Mouse (Mus musculus) heart, embryonic 15.5 days (tissue): Measurements from ENCODE around the gene Apopt1. TPM values are rescaled to one million over a fixed set of nuclear protein-coding genes. Genes with fewer than 3 reads are reported as not detected.

Source experiments
- ATAC-seq: fragments of 200-750 bp; cut with Nextera tagmentation; replicated peaks from 2 replicates; pipeline ENCODE4 v1.8.0; 2017; ENCODE audit warnings: low read depth, moderate TSS enrichment; ENCODE audit not compliant: insufficient number of reproducible peaks, insufficient read depth, low FRiP score
- H3K27ac ChIP-seq: fragments of 300-500 bp; sonication (generic); 2 replicates; pipeline ENCODE4 v1.5.1; 2015; ENCODE audit warnings: mild to moderate bottlenecking, inconsistent platforms
- H3K27me3 ChIP-seq: fragments of 300-500 bp; sonication (generic); 2 replicates; pipeline ENCODE4 v1.6.1; 2015; ENCODE audit warnings: inconsistent platforms
- H3K36me3 ChIP-seq: fragments of 300-500 bp; sonication (generic); 2 replicates; pipeline ENCODE4 v1.6.1; 2015; ENCODE audit warnings: mild to moderate bottlenecking, inconsistent platforms
- H3K4me1 ChIP-seq: fragments of 300-500 bp; sonication (generic); replicated peaks from 2 replicates; pipeline ENCODE4 v1.6.1; 2015; ENCODE audit warnings: inconsistent platforms
- H3K4me2 ChIP-seq: fragments of 300-500 bp; sonication (generic); 2 replicates; pipeline ENCODE4 v1.6.1; 2015; ENCODE audit warnings: inconsistent platforms, mild to moderate bottlenecking, moderate library complexity
- H3K4me3 ChIP-seq: fragments of 300-500 bp; sonication (generic); 2 replicates; pipeline ENCODE4 v1.5.1; 2015; ENCODE audit warnings: mild to moderate bottlenecking, inconsistent platforms
- H3K9ac ChIP-seq: fragments of 300-500 bp; sonication (generic); 2 replicates; pipeline ENCODE4 v1.6.1; 2015; ENCODE audit warnings: mild to moderate bottlenecking, inconsistent platforms
- H3K9me3 ChIP-seq: fragments of 300-500 bp; sonication (generic); replicated peaks from 2 replicates; pipeline ENCODE4 v1.6.1; 2016; ENCODE audit warnings: inconsistent platforms
- WGBS: fragments of 180-500 bp; shearing (Covaris S2); methylation state at CpG from one replicate; pipeline ENCODE4 v1.1.7; 2015; ENCODE audit warnings: mixed read lengths; 5-methylcytosine and 5-hydroxymethylcytosine counted together
- polyA plus RNA-seq: library from polyadenylated mRNA; unstranded; fragments of >200 nt; fragmentation: Nextera tagmentation; extraction: Ambion mirVana; gene quantifications from 2 replicates; pipeline ENCODE4 v1.2.1, GENCODE M21; 2015

The Apopt1 gene
- polyA plus RNA-seq, 1 experiment from 2014 or later = 41.5 TPM

DNA sequence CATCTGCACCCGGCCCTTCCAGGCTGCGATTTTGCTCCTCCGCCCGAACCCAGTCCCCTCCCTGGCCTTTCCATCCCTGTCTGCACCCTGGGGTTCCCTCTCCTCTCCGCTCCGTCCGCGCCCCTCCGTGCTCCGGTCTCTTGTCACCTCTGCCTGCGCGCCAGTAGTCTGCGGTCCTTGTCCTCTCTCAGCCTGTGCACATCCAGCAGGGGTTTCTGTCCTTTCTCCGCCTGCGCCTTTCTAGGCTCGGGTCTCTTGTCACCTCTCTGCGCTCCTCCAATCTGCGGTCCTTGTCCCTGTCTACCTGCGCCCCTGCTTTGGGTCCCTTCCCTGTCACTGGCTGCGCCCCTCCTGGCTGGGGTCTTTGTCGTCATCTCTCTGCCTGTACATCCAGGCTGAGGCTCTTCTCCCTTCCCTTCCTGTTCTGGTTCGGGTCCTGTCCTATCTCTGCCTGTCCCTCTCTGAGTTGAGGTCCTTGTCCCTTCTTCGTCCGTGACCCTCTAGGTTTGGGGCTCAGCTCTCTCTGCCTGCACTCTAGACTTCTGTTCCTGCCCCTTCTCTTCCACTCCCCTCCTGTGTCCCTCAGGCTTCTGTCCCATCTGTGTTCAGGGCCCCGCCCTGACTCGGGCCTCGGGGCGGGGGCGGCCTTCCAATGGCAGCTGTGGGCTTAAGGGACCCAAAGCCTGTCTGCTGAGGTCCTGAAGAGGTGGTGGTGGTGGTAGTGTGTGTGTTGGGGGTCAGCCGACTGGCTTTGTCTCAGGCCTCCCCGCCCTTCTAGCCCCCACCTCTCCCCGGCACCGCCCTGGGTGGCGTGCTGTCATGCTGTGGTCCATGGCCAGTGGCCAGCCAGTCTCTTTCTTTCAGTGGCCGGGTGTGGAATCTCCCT is 46.4 kb downstream of the Apopt1 start:
- ATAC-seq = peak; percentile 47
- H3K4me1 ChIP-seq = peaks cover 47% of the 10 kb centered on the region
- WGBS = 2% methylated on average over 35 of the region's 35 CpGs
- H3K36me3 ChIP-seq = no peaks in the 10 kb centered on the region
- no peaks in the 10 kb centered on the region for H3K9me3 ChIP-seq
- peak overlapping the region; percentile 93 for H3K4me2 ChIP-seq
- no peaks in the 10 kb centered on the region for H3K27me3 ChIP-seq
- peak overlapping the region; percentile 94 for H3K4me3 ChIP-seq
- H3K9ac ChIP-seq = peak overlapping the region; percentile 94
- peak overlapping the region; percentile 91 for H3K27ac ChIP-seq

DNA sequence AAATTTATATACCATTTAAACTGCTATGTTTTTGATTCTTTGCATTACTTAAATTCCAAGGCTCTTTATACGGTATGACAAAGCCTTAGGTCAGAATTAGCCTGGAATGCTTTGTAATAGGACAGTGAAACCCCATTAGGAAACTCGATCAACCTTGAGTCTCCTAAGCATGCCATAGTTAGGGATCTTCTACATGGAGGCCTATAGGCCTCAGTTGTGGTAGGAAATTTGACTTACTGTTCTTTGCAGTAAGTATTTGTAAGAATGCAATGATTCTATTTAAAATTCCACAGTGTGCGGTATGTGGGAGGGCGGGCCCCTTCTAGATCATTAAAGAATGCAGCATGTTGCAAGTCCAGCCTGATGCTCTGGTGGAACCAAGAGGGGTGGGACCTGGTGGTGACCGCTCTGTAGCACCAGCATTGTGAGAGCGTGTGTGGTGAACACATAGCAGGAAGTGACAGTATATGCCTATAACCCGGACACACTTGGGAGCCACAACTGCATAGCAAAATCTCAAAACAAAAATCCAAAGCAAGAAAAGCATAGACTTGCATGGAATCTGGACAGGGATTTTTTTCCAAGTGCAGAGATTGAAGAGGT is 47.3 kb downstream of the Apopt1 start:
- WGBS = 60% methylated on average over 7 of the region's 7 CpGs
- no peak for ATAC-seq
- Histone ChIP-seq H3K27me3 (no peaks in the 10 kb centered on the region), H3K9me3 (no peaks in the 10 kb centered on the region), H3K36me3 (no peaks in the 10 kb centered on the region), H3K4me2 (peak overlapping the region; percentile 93), H3K4me3 (peak overlapping the region; percentile 94), H3K9ac (peak overlapping the region; percentile 94; the same call in 1 of the 2 replicates), H3K4me1 (peaks cover 47% of the 10 kb centered on the region), H3K27ac (peak overlapping the region; percentile 91)

- peaks cover 69% of the 10 kb centered on the region for H3K4me1 ChIP-seq
- no peak overlapping the region for H3K4me3 ChIP-seq
- no peaks in the 10 kb centered on the region for H3K27me3 ChIP-seq
- no peaks in the 10 kb centered on the region for H3K36me3 ChIP-seq
- H3K27ac ChIP-seq = no peak overlapping the region
- WGBS = 80% methylated on average over 13 of the region's 13 CpGs
- no peaks in the 10 kb centered on the region for H3K9me3 ChIP-seq
- no peak overlapping the region for H3K9ac ChIP-seq
- no peak for ATAC-seq
- H3K4me2 ChIP-seq = no peak overlapping the region
Measured at GRCm38 (mm10) chr12:111762620-111763280, 49.7 kb downstream of the Apopt1 start.

GRCm38 (mm10) chr12:111766313-111767236 is 53.5 kb downstream of the Apopt1 start:
- Histone ChIP-seq H3K4me1 (peaks cover 66% of the 10 kb centered on the region), H3K9me3 (no peaks in the 10 kb centered on the region), H3K27me3 (no peaks in the 10 kb centered on the region), H3K9ac (0 out of 2 replicates have a peak overlapping the region, but pooled peaks have one; percentile 4), H3K4me2 (peak overlapping the region; percentile 29), H3K36me3 (no peaks in the 10 kb centered on the region), H3K27ac (peak overlapping the region; percentile 61), H3K4me3 (no peak overlapping the region)
- 49% methylated on average over 16 of the region's 16 CpGs for WGBS
- ATAC-seq = peak; percentile 45; the same call in 1 of the 2 replicates

GRCm38 (mm10) chr12:111768322-111768928 is 55.4 kb downstream of the Apopt1 start:
- Histone ChIP-seq H3K9me3 (no peaks in the 10 kb centered on the region), H3K9ac (no peak overlapping the region), H3K4me1 (peaks cover 48% of the 10 kb centered on the region), H3K36me3 (peaks cover 16% of the 10 kb centered on the region), H3K4me2 (no peak overlapping the region), H3K27me3 (no peaks in the 10 kb centered on the region), H3K4me3 (no peak overlapping the region), H3K27ac (no peak overlapping the region)
- 89% methylated on average over 10 of the region's 10 CpGs for WGBS
- no peak for ATAC-seq

- H3K27ac ChIP-seq = peak overlapping the region; percentile 80
- peak; percentile 63 for ATAC-seq
- WGBS = 26% methylated on average over 10 of the region's 10 CpGs
Measured at GRCm38 (mm10) chr12:111769306-111769705, 56.2 kb downstream of the Apopt1 start.

GRCm38 (mm10) chr12:111769816-111770577 is 56.9 kb downstream of the Apopt1 start:
- Histone ChIP-seq H3K36me3 (peaks cover 32% of the 10 kb centered on the region), H3K9me3 (no peaks in the 10 kb centered on the region), H3K4me3 (no peak overlapping the region; the same call in 1 of the 2 replicates), H3K9ac (no peak overlapping the region), H3K27ac (peak overlapping the region; percentile 80), H3K4me1 (peaks cover 45% of the 10 kb centered on the region), H3K4me2 (no peak overlapping the region), H3K27me3 (no peaks in the 10 kb centered on the region)
- 44% methylated on average over 8 of the region's 9 CpGs for WGBS
- peak; percentile 20; the same call in 1 of the 2 replicates for ATAC-seq

More at GRCm38 (mm10) chr12:111769306-111769705, 56.2 kb downstream of the Apopt1 start:
- H3K4me3 ChIP-seq = no peak overlapping the region; the same call in 1 of the 2 replicates
- H3K9me3 ChIP-seq = no peaks in the 10 kb centered on the region
- peaks cover 25% of the 10 kb centered on the region for H3K36me3 ChIP-seq
- H3K9ac ChIP-seq = no peak overlapping the region
- peaks cover 45% of the 10 kb centered on the region for H3K4me1 ChIP-seq
- H3K27me3 ChIP-seq = no peaks in the 10 kb centered on the region
- no peak overlapping the region for H3K4me2 ChIP-seq

- H3K4me3 ChIP-seq = no peak overlapping the region
- H3K4me1 ChIP-seq = peaks cover 43% of the 10 kb centered on the region
- H3K27me3 ChIP-seq = no peaks in the 10 kb centered on the region
- peak overlapping the region; percentile 23 for H3K27ac ChIP-seq
- no peaks in the 10 kb centered on the region for H3K9me3 ChIP-seq
- H3K4me2 ChIP-seq = no peak overlapping the region
- no peak overlapping the region for H3K9ac ChIP-seq
- peaks cover 38% of the 10 kb centered on the region for H3K36me3 ChIP-seq
- no peak for ATAC-seq
- 77% methylated on average over 10 of the region's 10 CpGs for WGBS
Measured at GRCm38 (mm10) chr12:111770651-111771050, 57.6 kb downstream of the Apopt1 start.

- Histone ChIP-seq H3K9ac (no peak overlapping the region), H3K9me3 (no peaks in the 10 kb centered on the region), H3K4me2 (no peak overlapping the region), H3K27ac (no peak overlapping the region), H3K27me3 (no peaks in the 10 kb centered on the region), H3K4me1 (peaks cover 16% of the 10 kb centered on the region), H3K36me3 (peaks cover 72% of the 10 kb centered on the region), H3K4me3 (no peak overlapping the region)
- 84% methylated on average over 16 of the region's 16 CpGs for WGBS
- ATAC-seq = no peak
Measured at GRCm38 (mm10) chr12:111774156-111774555, 61.1 kb downstream of the Apopt1 start.

DNA sequence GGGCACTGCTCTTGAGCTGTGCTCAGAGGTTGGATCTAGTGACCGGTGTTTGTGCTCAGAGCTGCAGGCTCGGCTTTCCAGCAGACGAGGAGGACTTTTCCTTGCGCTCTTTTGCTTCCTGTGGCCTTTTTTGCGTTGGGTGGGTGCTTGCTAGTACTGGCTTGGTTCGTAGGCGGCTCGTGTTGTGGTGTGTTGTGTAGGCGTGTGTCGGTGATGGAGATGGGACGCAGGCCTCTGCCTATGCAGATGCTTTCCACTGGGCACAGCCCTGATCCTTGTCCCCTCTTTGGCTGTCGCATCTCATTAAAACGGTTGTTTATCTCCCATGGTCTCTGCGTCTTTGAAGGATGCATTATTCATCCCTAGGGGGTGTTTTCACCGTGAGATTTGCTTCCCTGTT is 61.8 kb downstream of the Apopt1 start:
- 76% methylated on average over 15 of the region's 15 CpGs for WGBS
- H3K9me3 ChIP-seq = no peaks in the 10 kb centered on the region
- no peak for ATAC-seq
- no peak overlapping the region for H3K9ac ChIP-seq
- H3K4me3 ChIP-seq = no peak overlapping the region
- no peak overlapping the region for H3K27ac ChIP-seq
- H3K36me3 ChIP-seq = peaks cover 79% of the 10 kb centered on the region
- peaks cover 9% of the 10 kb centered on the region for H3K4me1 ChIP-seq
- H3K4me2 ChIP-seq = no peak overlapping the region
- no peaks in the 10 kb centered on the region for H3K27me3 ChIP-seq
